Mouse (Mus musculus) Muller cell, postnatal 12 days (primary cell): ENCODE measurements at regions not wholly inside any gene's neighbourhood (a gene's known extent, or its start where the extent isn't known, plus 50 kb on each side); places are given as distances from the start of the nearest gene placed in this dataset.

Experiments
- DNase-seq: peaks from one replicate; pipeline ENCODE4 v3.0.0-alpha.2; 2015; ENCODE audit errors: inconsistent ontology term

- peak; percentile 52 for DNase-seq
These were observed 353.0 kb downstream of the Pmp22 start for GRCm38 (mm10) chr11:63481676-63482310.

- DNase-seq, result peak; percentile 33
These were observed 353.8 kb downstream of the Pmp22 start for GRCm38 (mm10) chr11:63482593-63482992.

- DNase-seq, result no peak
These were observed 358.4 kb downstream of the Pmp22 start for GRCm38 (mm10) chr11:63487203-63487602.

- DNase-seq, result peak; percentile 58
These were observed 373.4 kb downstream of the Pmp22 start for GRCm38 (mm10) chr11:63502181-63502580.

- no peak for DNase-seq
These were observed 378.6 kb downstream of the Pmp22 start for GRCm38 (mm10) chr11:63507387-63507786.

GRCm38 (mm10) chr11:63508727-63509126, 379.9 kb downstream of the Pmp22 start:
- no peak for DNase-seq

- DNase-seq, result no peak
These were observed 381.8 kb downstream of the Pmp22 start for GRCm38 (mm10) chr11:63510611-63511010.

GRCm38 (mm10) chr11:63514615-63515014, 385.8 kb downstream of the Pmp22 start:
- no peak for DNase-seq

- DNase-seq, result peak; percentile 61
These were observed 390.1 kb downstream of the Pmp22 start for GRCm38 (mm10) chr11:63518847-63519246.

- no peak for DNase-seq
These were observed 395.5 kb downstream of the Pmp22 start for GRCm38 (mm10) chr11:63524254-63524653.

GRCm38 (mm10) chr11:63525431-63525830, 396.6 kb downstream of the Pmp22 start:
- no peak for DNase-seq

GRCm38 (mm10) chr11:63525956-63526355, 396.1 kb downstream of the Hs3st3b1 start:
- DNase-seq, result no peak

GRCm38 (mm10) chr11:63532752-63533151, 389.3 kb downstream of the Hs3st3b1 start:
- DNase-seq, result no peak

GRCm38 (mm10) chr11:63533555-63534200, 388.4 kb downstream of the Hs3st3b1 start:
- DNase-seq, result no peak

GRCm38 (mm10) chr11:63537693-63538092, 384.4 kb downstream of the Hs3st3b1 start:
- peak; percentile 60 for DNase-seq

- DNase-seq, result no peak
These were observed 378.0 kb downstream of the Hs3st3b1 start for GRCm38 (mm10) chr11:63543971-63544696.

- DNase-seq, result peak; percentile 50
These were observed 376.6 kb downstream of the Hs3st3b1 start for GRCm38 (mm10) chr11:63545516-63545915.

GRCm38 (mm10) chr11:63560466-63560865, 361.6 kb downstream of the Hs3st3b1 start:
- DNase-seq, result no peak

- no peak for DNase-seq
These were observed 359.4 kb downstream of the Hs3st3b1 start for GRCm38 (mm10) chr11:63562696-63563095.

- DNase-seq, result no peak
These were observed 356.4 kb downstream of the Hs3st3b1 start for GRCm38 (mm10) chr11:63565471-63566232.

GRCm38 (mm10) chr11:63569785-63570479, 352.2 kb downstream of the Hs3st3b1 start:
- DNase-seq, result no peak
